Mouse (Mus musculus): ENCODE data around the gene Art4. TPM values are rescaled to one million over a fixed set of nuclear protein-coding genes. Genes with fewer than 3 reads are reported as not detected.

Gene Art4
- polyA plus RNA-seq, 1 experiment from 2014 or later, result 14.4 TPM

Small RNAs within 50 kb of the gene (microRNA-seq; reads per million reads assigned to microRNA genes)
- gene Gm44364, result not detected

Other genes starting within 250 kb of the Art4 start
- gene Plbd1, start 195.8 kb downstream of the Art4 start, polyA plus RNA-seq (2015; fragmentation: Nextera tagmentation; extraction: Ambion mirVana), result 4.8 and 5.6 TPM in 2 replicates
- gene Gucy2c, start 76.0 kb downstream of the Art4 start, polyA plus RNA-seq (2015; fragmentation: Nextera tagmentation; extraction: Ambion mirVana), result 0.04 TPM in 1 of 2 replicates, not detected in the other
- 0.21 and 0.25 TPM in 2 replicates for gene Hist4h4, start 53.3 kb downstream of the Art4 start, polyA plus RNA-seq (2015; fragmentation: Nextera tagmentation; extraction: Ambion mirVana)
- 75.6 and 76.8 TPM in 2 replicates for gene H2afj, start 49.5 kb downstream of the Art4 start, polyA plus RNA-seq (2015; fragmentation: Nextera tagmentation; extraction: Ambion mirVana)
- 1.3 and 1.9 TPM in 2 replicates for gene BC049715, start 30.1 kb downstream of the Art4 start, polyA plus RNA-seq (2015; fragmentation: Nextera tagmentation; extraction: Ambion mirVana)
- gene Wbp11, start 29.5 kb downstream of the Art4 start, polyA plus RNA-seq (2015; fragmentation: Nextera tagmentation; extraction: Ambion mirVana), result 60.4 and 66.9 TPM in 2 replicates
- 0.30 TPM in 1 of 2 replicates, not detected in the other for gene Smco3, start 22.3 kb downstream of the Art4 start, polyA plus RNA-seq (2015; fragmentation: Nextera tagmentation; extraction: Ambion mirVana)
- gene Mgp, start 18.1 kb upstream of the Art4 start, polyA plus RNA-seq (2015; fragmentation: Nextera tagmentation; extraction: Ambion mirVana), result 595 and 619 TPM in 2 replicates
- gene Erp27, start 64.4 kb upstream of the Art4 start, polyA plus RNA-seq (2015; fragmentation: Nextera tagmentation; extraction: Ambion mirVana), result 0.27 and 0.87 TPM in 2 replicates
- 0.18 and 0.26 TPM in 2 replicates for gene Pde6h, start 66.1 kb upstream of the Art4 start, polyA plus RNA-seq (2015; fragmentation: Nextera tagmentation; extraction: Ambion mirVana)
- 75.6 and 126 TPM in 2 replicates for gene Arhgdib, start 84.2 kb upstream of the Art4 start, polyA plus RNA-seq (2015; fragmentation: Nextera tagmentation; extraction: Ambion mirVana)